In the genomic region with DNA sequence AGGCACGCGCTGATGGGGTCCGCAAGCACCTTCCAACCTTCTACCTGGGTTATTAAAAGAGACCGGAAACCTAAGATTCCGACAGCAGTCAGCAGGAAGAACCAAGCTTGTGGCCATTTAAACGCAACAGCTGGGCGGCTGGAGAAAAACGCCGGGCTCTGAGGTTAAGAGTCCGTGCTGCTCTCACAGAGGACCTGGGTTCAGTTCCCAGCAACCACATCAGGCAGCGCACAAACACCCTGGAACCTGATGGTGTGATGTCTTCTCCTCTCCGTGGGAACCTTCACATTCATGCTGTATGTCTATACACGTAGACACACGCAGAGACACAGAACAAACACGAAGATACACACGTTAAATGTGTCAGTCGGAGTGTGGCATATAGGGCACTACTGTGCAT, we compare ENCODE assay signal across 1 mouse cellular context.
TF ChIP-seq lines count a peak whose summit lies in the region.

No protein-coding gene starts in this region.

TF ChIP-seq in ES-E14, 5 proteins besides CTCF, POLR2A, EP300 and RAD21 (continued from another document):
- TF ChIP-seq ZC3H11A (IDR thresholded peaks at IDR 0.05; ENCODE audit: borderline replicate concordance, low read depth, low read length), result no peak
